Mouse (Mus musculus) retina, postnatal 7 days (tissue): ENCODE measurements around the gene Tmem107.
A peak's percentile ranks its signal among the peaks of the same experiment; 100 is the strongest.

Experiments used
- DNase-seq: peaks from one replicate; pipeline ENCODE4 v3.0.0-alpha.2; 2012; ENCODE audit warnings: low read depth, low spot score

Gene Tmem107

GRCm38 (mm10) chr11:69059357-69059974 lies 11.1 kb upstream of the Tmem107 start, which contains the start of gene Borcs6:
Borcs6 (plus strand) TSS chr11:69059717.
- peak; percentile 92 for DNase-seq

GRCm38 (mm10) chr11:69059975-69060411 lies 10.6 kb upstream of the Tmem107 start:
- no peak for DNase-seq

GRCm38 (mm10) chr11:69060448-69061254 lies 10.0 kb upstream of the Tmem107 start:
- DNase-seq: no peak

- no peak for DNase-seq
Observed at GRCm38 (mm10) chr11:69061255-69061912, 9.2 kb upstream of the Tmem107 start.

GRCm38 (mm10) chr11:69062194-69062760 lies 8.3 kb upstream of the Tmem107 start:
- peak; percentile 46 for DNase-seq

- peak; percentile 85 for DNase-seq
Observed at GRCm38 (mm10) chr11:69062761-69063224, 7.8 kb upstream of the Tmem107 start.

GRCm38 (mm10) chr11:69063413-69064201 lies 7.0 kb upstream of the Tmem107 start:
- DNase-seq: peak; percentile 65

GRCm38 (mm10) chr11:69064259-69065133 lies 6.1 kb upstream of the Tmem107 start:
- no peak for DNase-seq

GRCm38 (mm10) chr11:69065394-69065925 lies 5.1 kb upstream of the Tmem107 start:
- DNase-seq: no peak

GRCm38 (mm10) chr11:69066163-69066861 lies 4.3 kb upstream of the Tmem107 start:
- DNase-seq: no peak

GRCm38 (mm10) chr11:69066956-69067355 lies 3.6 kb upstream of the Tmem107 start:
- DNase-seq: peak; percentile 81

- no peak for DNase-seq
Observed at GRCm38 (mm10) chr11:69067601-69068000, 3.0 kb upstream of the Tmem107 start.

GRCm38 (mm10) chr11:69070093-69070492 lies 513 bp upstream of the Tmem107 start:
- no peak for DNase-seq

GRCm38 (mm10) chr11:69071262-69071661 lies 656 bp downstream of the Tmem107 start:
- no peak for DNase-seq

- no peak for DNase-seq
Observed at GRCm38 (mm10) chr11:69072234-69072633, 1.6 kb downstream of the Tmem107 start.

GRCm38 (mm10) chr11:69072666-69073064 lies 2.1 kb downstream of the Tmem107 start:
- DNase-seq: no peak

GRCm38 (mm10) chr11:69073065-69073888 lies 2.7 kb downstream of the Tmem107 start:
- DNase-seq: peak; percentile 91
